Mouse (Mus musculus) lung, embryonic 15.5 days (tissue): Measurements from ENCODE around the gene Sbno2. TPM values are rescaled to one million over a fixed set of nuclear protein-coding genes. Genes with fewer than 3 reads are reported as not detected.

ENCODE experiments used
- ATAC-seq: fragments of 200-750 bp; cut with Nextera tagmentation; 2 replicates; pipeline ENCODE4 v1.8.0; 2017; ENCODE audit warnings: moderate number of reproducible peaks, borderline replicate concordance; ENCODE audit not compliant: low FRiP score, low TSS enrichment; ENCODE audit errors: extremely low read depth
- H3K27ac ChIP-seq: fragments of 300-500 bp; sonication (generic); 2 replicates; pipeline ENCODE4 v1.5.1; 2015; ENCODE audit warnings: moderate library complexity, mild to moderate bottlenecking, inconsistent platforms
- H3K27me3 ChIP-seq: fragments of 300-500 bp; sonication (generic); 2 replicates; pipeline ENCODE4 v1.6.1; 2015; ENCODE audit warnings: inconsistent platforms
- H3K36me3 ChIP-seq: fragments of 300-500 bp; sonication (generic); 2 replicates; pipeline ENCODE4 v1.6.1; 2015; ENCODE audit warnings: inconsistent platforms
- H3K4me1 ChIP-seq: fragments of 300-500 bp; sonication (generic); 2 replicates; pipeline ENCODE4 v1.6.1; 2015; ENCODE audit warnings: inconsistent platforms
- H3K4me2 ChIP-seq: fragments of 300-500 bp; sonication (generic); 2 replicates; pipeline ENCODE4 v1.6.1; 2015; ENCODE audit warnings: inconsistent platforms, mild to moderate bottlenecking, moderate library complexity
- H3K4me3 ChIP-seq: fragments of 300-500 bp; sonication (generic); 2 replicates; pipeline ENCODE4 v1.5.1; 2015; ENCODE audit warnings: mild to moderate bottlenecking, inconsistent platforms
- H3K9ac ChIP-seq: fragments of 300-500 bp; sonication (generic); 2 replicates; pipeline ENCODE4 v1.6.1; 2015; ENCODE audit warnings: inconsistent platforms
- H3K9me3 ChIP-seq: fragments of 300-500 bp; sonication (generic); 2 replicates; pipeline ENCODE4 v1.6.1; 2016; ENCODE audit warnings: inconsistent platforms
- WGBS: fragments of 180-500 bp; shearing (Covaris S2); methylation state at CpG from one replicate; pipeline ENCODE4 v1.1.7; 2015; 5-methylcytosine and 5-hydroxymethylcytosine counted together
- polyA plus RNA-seq: library from polyadenylated mRNA; unstranded; fragments of >200 nt; fragmentation: Nextera tagmentation; extraction: Ambion mirVana; gene quantifications from 2 replicates; pipeline ENCODE4 v1.2.1, GENCODE M21; 2015

Sbno2 gene
- polyA plus RNA-seq, 1 experiment from 2014 or later, result 16.6 TPM

DNA sequence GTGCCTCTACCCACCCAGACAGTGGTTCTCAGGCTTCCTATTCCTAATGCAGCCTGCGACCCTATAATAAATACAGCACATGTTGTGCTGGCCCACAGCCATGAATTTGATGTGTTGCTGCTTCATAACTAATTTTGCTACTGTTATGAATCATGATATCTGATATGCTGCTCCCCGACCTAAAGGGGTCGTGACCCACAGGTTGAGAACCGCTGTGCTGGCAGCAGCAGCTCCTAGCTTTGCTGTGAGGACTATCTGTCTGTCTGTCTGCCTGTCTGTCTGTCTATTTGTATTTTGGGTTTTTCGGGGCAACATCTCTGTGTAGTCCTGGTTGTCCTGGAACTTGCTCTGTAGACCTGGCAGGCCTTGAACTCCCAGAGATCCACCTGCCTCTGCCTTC is 81.6 kb downstream of the Sbno2 start:
- H3K4me1 ChIP-seq, result peaks cover 26% of the 10 kb centered on the region
- H3K4me3 ChIP-seq, result no peak overlapping the region
- H3K4me2 ChIP-seq, result no peak overlapping the region
- no peaks in the 10 kb centered on the region for H3K27me3 ChIP-seq
- H3K36me3 ChIP-seq, result no peaks in the 10 kb centered on the region; the same call in 1 of the 2 replicates
- 69% methylated on average over 5 of the region's 5 CpGs for WGBS
- H3K9ac ChIP-seq, result no peak overlapping the region
- no peak overlapping the region for H3K27ac ChIP-seq
- H3K9me3 ChIP-seq, result no peaks in the 10 kb centered on the region
- no peak for ATAC-seq

DNA sequence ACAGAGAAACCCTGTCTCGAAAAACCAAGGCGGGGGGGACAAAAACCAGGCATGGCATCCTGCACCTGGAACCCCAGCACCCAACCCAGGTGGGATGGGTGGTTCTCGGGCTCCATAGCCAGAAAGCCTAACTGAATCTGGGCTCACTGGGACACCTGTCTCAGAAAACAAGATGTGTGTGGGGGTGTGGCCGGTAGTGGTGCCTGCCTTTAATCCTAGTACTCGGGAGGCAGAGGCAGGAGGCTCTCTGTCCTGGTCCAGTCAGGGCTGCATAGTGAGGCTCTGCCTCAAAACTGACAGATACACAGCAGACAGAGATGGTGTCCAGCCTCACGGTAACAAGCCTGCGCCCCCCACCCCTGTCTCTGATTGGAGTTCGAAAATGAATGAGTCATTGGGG is 82.6 kb downstream of the Sbno2 start:
- ATAC-seq, result no peak
- Histone ChIP-seq H3K9ac (no peak overlapping the region), H3K9me3 (no peaks in the 10 kb centered on the region), H3K4me3 (no peak overlapping the region), H3K27ac (no peak overlapping the region), H3K27me3 (0 out of 2 replicates have a peak, but pooled peaks cover under 1% of the 10 kb centered on the region), H3K4me1 (peaks cover 31% of the 10 kb centered on the region), H3K36me3 (no peaks in the 10 kb centered on the region; the same call in 1 of the 2 replicates), H3K4me2 (no peak overlapping the region)
- 95% methylated on average over 8 of the region's 8 CpGs for WGBS

DNA sequence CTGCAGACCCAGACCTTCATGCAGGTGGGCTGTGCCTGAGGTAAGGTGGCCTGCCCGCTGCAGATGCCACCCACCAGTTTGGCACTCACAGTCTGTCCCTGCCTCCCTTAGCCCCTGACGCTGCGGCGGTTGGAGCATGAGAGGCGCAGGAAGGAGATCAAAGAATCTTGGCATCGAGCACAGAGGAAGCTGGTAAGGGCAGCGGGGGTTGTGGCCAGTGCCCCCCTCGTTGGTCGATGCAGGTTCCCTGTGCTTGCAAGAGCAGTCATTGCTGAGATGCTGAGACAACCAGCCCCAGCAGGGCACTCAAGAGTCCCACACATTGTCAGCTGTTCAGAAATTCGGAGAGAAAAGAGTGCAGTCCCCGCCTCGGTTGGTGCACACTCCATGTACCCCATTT is 83.2 kb downstream of the Sbno2 start:
- H3K9ac ChIP-seq, result no peak overlapping the region
- no peak for ATAC-seq
- H3K9me3 ChIP-seq, result no peaks in the 10 kb centered on the region
- no peak overlapping the region for H3K27ac ChIP-seq
- H3K4me2 ChIP-seq, result no peak overlapping the region
- no peaks in the 10 kb centered on the region; the same call in 1 of the 2 replicates for H3K36me3 ChIP-seq
- 84% methylated on average over 12 of the region's 12 CpGs for WGBS
- H3K4me3 ChIP-seq, result no peak overlapping the region
- H3K4me1 ChIP-seq, result peaks cover 34% of the 10 kb centered on the region
- H3K27me3 ChIP-seq, result peaks cover 4% of the 10 kb centered on the region; the same call in 1 of the 2 replicates

DNA sequence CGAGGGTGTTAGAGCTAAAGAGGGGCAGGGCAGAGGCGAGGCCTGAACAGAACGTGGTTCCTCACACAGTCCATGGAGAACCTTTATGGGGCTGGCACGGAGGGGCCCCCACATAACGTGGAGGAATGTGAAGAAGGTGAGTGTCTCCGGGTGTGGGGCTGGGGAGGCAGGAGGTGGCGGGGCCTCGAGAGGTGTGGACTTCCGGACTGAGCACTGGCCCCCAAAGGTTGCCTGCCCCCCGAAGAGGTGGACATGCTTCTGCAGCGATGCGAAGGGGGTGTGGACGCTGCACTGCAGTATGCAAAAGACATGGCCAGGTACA is 84.1 kb downstream of the Sbno2 start:
- H3K4me2 ChIP-seq, result no peak overlapping the region
- 82% methylated on average over 13 of the region's 13 CpGs for WGBS
- H3K36me3 ChIP-seq, result no peaks in the 10 kb centered on the region; the same call in 1 of the 2 replicates
- H3K9me3 ChIP-seq, result no peaks in the 10 kb centered on the region
- no peak overlapping the region for H3K9ac ChIP-seq
- no peak for ATAC-seq
- no peak overlapping the region for H3K27ac ChIP-seq
- H3K4me1 ChIP-seq, result peaks cover 37% of the 10 kb centered on the region
- no peak overlapping the region for H3K4me3 ChIP-seq
- peaks cover 4% of the 10 kb centered on the region; the same call in 1 of the 2 replicates for H3K27me3 ChIP-seq

DNA sequence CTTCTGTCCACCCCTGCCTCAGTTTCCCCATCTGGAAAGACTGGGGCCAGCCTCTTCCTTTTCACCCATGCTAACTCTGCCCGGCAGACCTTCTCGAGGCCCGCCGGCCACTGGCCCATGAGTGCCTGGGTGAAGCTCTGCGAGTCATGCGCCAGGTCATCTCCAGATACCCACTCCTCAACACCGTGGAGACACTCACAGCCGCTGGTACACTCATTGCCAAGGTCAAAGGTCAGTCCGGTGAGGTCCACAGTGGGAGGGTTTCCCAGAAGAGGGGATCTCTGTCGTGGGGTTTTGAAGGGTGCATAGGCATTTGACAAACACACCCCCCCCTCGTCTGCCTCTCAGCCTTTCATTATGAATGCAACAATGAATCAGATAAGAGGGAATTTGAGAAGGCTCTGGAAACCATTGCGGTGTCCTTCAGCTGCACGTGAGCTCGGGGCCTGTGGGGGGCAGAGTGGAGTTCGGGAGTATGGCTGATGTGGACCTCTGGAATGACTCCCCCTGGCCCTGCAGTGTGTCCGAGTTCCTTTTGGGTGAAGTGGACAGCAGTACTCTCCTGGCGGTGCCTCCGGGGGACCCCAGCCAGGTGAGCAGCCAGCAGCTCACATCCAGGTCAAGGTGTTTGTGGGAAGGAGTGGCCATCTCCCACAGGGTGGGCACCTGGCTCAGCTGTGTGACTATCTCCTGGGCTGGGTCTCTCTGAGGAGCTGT is 84.6 kb downstream of the Sbno2 start:
- Histone ChIP-seq H3K9me3 (no peaks in the 10 kb centered on the region), H3K27me3 (peaks cover 4% of the 10 kb centered on the region; the same call in 1 of the 2 replicates), H3K36me3 (no peaks in the 10 kb centered on the region; the same call in 1 of the 2 replicates), H3K4me3 (0 out of 2 replicates have a peak overlapping the region, but pooled peaks have one; percentile 41), H3K27ac (no peak overlapping the region), H3K4me2 (peak overlapping the region; percentile 62), H3K4me1 (peaks cover 42% of the 10 kb centered on the region), H3K9ac (0 out of 2 replicates have a peak overlapping the region, but pooled peaks have one; percentile 43)
- no peak for ATAC-seq
- WGBS, result 72% methylated on average over 18 of the region's 18 CpGs

DNA sequence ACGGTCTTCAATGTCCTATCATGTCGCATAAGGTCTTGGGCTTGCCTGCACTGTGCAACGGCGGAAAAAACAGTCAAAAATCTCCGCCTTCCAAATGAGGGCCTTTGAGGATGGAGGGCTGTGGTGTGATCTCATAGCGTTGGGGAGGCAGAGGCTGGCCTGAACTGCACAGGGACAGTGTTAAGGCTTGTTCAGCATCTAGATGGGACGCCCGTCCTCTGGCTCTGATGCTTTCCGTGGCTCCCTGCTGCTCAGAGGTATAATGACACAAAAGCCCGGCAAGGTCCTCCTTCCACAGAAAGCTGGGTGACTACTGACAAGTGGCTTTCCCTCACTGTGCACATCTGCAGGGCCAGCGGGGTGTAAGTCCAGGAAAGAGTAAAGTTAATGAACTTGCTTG is 85.2 kb downstream of the Sbno2 start:
- Histone ChIP-seq H3K27me3 (peaks cover 6% of the 10 kb centered on the region), H3K36me3 (no peaks in the 10 kb centered on the region; the same call in 1 of the 2 replicates), H3K4me2 (peak overlapping the region; percentile 62), H3K9me3 (no peaks in the 10 kb centered on the region), H3K4me1 (peaks cover 45% of the 10 kb centered on the region), H3K9ac (peak overlapping the region; percentile 43), H3K4me3 (peak overlapping the region; percentile 41), H3K27ac (peak overlapping the region; percentile 87)
- 26% methylated on average over 11 of the region's 11 CpGs for WGBS
- ATAC-seq, result no peak

GRCm38 (mm10) chr10:80019471-80020131 is 85.8 kb downstream of the Sbno2 start:
- Histone ChIP-seq H3K27ac (peak overlapping the region; percentile 87), H3K9me3 (no peaks in the 10 kb centered on the region), H3K4me3 (peak overlapping the region; percentile 41), H3K9ac (peak overlapping the region; percentile 43), H3K4me1 (peaks cover 48% of the 10 kb centered on the region), H3K4me2 (peak overlapping the region; percentile 62), H3K27me3 (peaks cover 12% of the 10 kb centered on the region), H3K36me3 (no peaks in the 10 kb centered on the region; the same call in 1 of the 2 replicates)
- WGBS, result 12% methylated on average over 20 of the region's 20 CpGs
- peak; percentile 74 for ATAC-seq

DNA sequence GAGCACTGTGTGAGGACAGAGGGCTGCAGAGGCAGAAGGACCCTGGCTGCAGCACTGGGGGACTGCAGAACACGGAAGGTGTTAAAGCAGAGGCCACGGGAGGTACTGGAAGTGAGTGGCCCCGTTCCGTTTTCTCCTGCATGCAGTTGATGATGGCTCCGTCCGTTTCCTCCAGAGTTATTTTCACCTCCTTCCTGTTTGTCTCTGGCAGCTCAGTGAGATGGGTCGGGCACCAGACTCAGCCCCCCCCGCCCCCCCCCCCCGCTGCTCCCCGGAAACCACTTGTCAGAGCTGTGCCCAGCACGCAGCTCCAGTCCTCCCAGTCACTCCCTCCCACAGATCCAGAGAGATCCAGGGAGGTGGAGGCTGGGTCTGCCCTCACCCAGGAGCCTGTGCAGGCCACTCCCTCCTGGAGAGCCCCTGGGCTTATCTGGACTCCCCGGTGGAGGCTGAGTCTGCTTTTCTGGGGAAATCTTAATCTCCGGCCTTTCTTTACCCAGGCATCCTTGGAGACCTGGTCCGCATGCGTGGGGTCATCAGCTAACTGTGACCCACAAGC is 86.6 kb downstream of the Sbno2 start:
- peak overlapping the region; percentile 43 for H3K9ac ChIP-seq
- H3K4me1 ChIP-seq, result peaks cover 54% of the 10 kb centered on the region
- no peaks in the 10 kb centered on the region for H3K9me3 ChIP-seq
- H3K4me3 ChIP-seq, result peak overlapping the region; percentile 41
- peak overlapping the region; percentile 62 for H3K4me2 ChIP-seq
- H3K36me3 ChIP-seq, result no peaks in the 10 kb centered on the region; the same call in 1 of the 2 replicates
- peak overlapping the region; percentile 87 for H3K27ac ChIP-seq
- H3K27me3 ChIP-seq, result peaks cover 20% of the 10 kb centered on the region
- ATAC-seq, result peak; percentile 75
- WGBS, result 5% methylated on average over 13 of the region's 15 CpGs

DNA sequence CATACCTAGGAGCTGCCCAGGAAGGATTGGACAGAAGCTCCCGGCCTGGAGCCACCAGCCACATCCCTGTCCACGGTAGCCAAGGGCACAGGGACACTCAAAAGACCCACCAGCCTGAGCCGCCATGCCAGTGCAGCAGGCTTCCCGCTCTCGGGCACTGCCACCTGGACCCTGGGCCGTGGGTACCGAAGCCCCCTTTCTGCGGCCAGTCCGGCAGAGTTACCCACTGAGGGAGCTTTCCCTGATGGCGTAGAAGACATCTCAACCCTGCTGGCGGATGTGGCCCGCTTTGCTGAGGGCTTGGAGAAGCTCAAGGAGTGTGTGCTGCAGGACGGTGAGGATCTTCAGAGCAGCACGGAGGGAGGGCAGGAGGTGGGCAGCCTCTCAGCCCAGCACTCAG is 87.6 kb downstream of the Sbno2 start:
- no peak overlapping the region for H3K4me3 ChIP-seq
- peaks cover 30% of the 10 kb centered on the region for H3K27me3 ChIP-seq
- H3K9ac ChIP-seq, result no peak overlapping the region
- no peak overlapping the region for H3K4me2 ChIP-seq
- no peaks in the 10 kb centered on the region for H3K9me3 ChIP-seq
- no peak for ATAC-seq
- H3K27ac ChIP-seq, result peak overlapping the region; percentile 33; the same call in 1 of the 2 replicates
- no peaks in the 10 kb centered on the region; the same call in 1 of the 2 replicates for H3K36me3 ChIP-seq
- peaks cover 54% of the 10 kb centered on the region for H3K4me1 ChIP-seq
- 75% methylated on average over 14 of the region's 14 CpGs for WGBS

GRCm38 (mm10) chr10:80017361-80017760 is 88.0 kb downstream of the Sbno2 start:
- H3K27ac ChIP-seq, result no peak overlapping the region
- no peaks in the 10 kb centered on the region; the same call in 1 of the 2 replicates for H3K36me3 ChIP-seq
- WGBS, result 77% methylated on average over 3 of the region's 3 CpGs
- H3K4me2 ChIP-seq, result no peak overlapping the region
- no peak overlapping the region for H3K4me3 ChIP-seq
- H3K27me3 ChIP-seq, result peaks cover 34% of the 10 kb centered on the region
- ATAC-seq, result no peak
- no peaks in the 10 kb centered on the region for H3K9me3 ChIP-seq
- H3K4me1 ChIP-seq, result peaks cover 54% of the 10 kb centered on the region
- H3K9ac ChIP-seq, result no peak overlapping the region

DNA sequence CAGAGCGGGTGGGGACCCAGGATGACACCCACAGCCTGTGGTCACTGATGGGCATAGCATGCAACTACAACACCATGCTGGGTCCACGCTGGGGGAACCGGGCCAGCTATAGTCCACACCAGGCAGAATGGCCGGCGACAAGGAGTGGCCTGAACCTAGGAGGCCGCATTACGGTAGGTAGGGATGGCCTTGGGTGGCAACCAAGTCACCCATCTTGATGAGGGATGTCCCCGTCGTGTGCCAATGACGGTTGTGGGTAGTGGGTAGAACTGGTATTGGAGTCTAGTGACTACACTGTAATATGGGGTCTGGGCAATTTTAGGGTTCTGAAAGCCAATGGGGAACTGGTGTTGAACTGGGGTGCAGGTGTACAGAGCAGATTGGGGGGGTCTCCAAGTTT is 88.4 kb downstream of the Sbno2 start:
- Histone ChIP-seq H3K27ac (no peak overlapping the region), H3K4me3 (peak overlapping the region; percentile 3; the same call in 1 of the 2 replicates), H3K9ac (no peak overlapping the region), H3K4me1 (peaks cover 54% of the 10 kb centered on the region), H3K36me3 (no peaks in the 10 kb centered on the region; the same call in 1 of the 2 replicates), H3K9me3 (no peaks in the 10 kb centered on the region), H3K27me3 (peaks cover 35% of the 10 kb centered on the region), H3K4me2 (no peak overlapping the region)
- 85% methylated on average over 10 of the region's 10 CpGs for WGBS
- ATAC-seq, result no peak
